Mouse (Mus musculus) thymus, adult 2 months (tissue): Measurements from ENCODE around the gene Zfx. TPM values are rescaled to one million over a fixed set of nuclear protein-coding genes. Genes with fewer than 3 reads are reported as not detected.

Source experiments
- DNase-seq: peaks from one replicate; pipeline ENCODE4 v3.0.0; 2021
- H3K27ac ChIP-seq: fragments of 200-500 bp; 2 replicates; pipeline ENCODE4 v1.5.1; 2012; ENCODE audit warnings: low read length, control low read depth; ENCODE audit not compliant: control insufficient read depth, insufficient read depth
- H3K27me3 ChIP-seq: fragments of 200-500 bp; 2 replicates; pipeline ENCODE4 v1.6.1; 2012; ENCODE audit warnings: mild to moderate bottlenecking, low read length, moderate library complexity, mixed read lengths; ENCODE audit not compliant: control insufficient read depth, insufficient read depth
- H3K36me3 ChIP-seq: fragments of 200-500 bp; 2 replicates; pipeline ENCODE4 v1.6.1; 2012; ENCODE audit warnings: mild to moderate bottlenecking, low read length, moderate library complexity; ENCODE audit not compliant: control insufficient read depth, insufficient read depth
- H3K4me1 ChIP-seq: fragments of 200-500 bp; replicated peaks from 2 replicates; pipeline ENCODE4 v1.6.1; 2012; ENCODE audit warnings: low read length; ENCODE audit not compliant: control insufficient read depth, insufficient read depth
- H3K4me3 ChIP-seq: fragments of 200-500 bp; 2 replicates; pipeline ENCODE4 v1.5.1; 2012; ENCODE audit warnings: mild to moderate bottlenecking, low read length, control low read depth, moderate library complexity; ENCODE audit not compliant: control insufficient read depth, insufficient read depth
- CTCF ChIP-seq: fragments of 200-500 bp; IDR thresholded peaks from 2 replicates; pipeline ENCODE4 v1.5.1; 2012; ENCODE audit warnings: mild to moderate bottlenecking, control low read depth, low read length, moderate library complexity, borderline replicate concordance; ENCODE audit not compliant: control insufficient read depth, poor library complexity, insufficient read depth; ENCODE audit errors: extremely low read depth
- POLR2A ChIP-seq: fragments of 200-500 bp; IDR thresholded peaks from 2 replicates; pipeline ENCODE4 v1.6.1; 2012; ENCODE audit warnings: mild to moderate bottlenecking, low read length, control low read depth, moderate library complexity; ENCODE audit not compliant: control insufficient read depth, poor library complexity, insufficient read depth; ENCODE audit errors: extremely low read depth
- WGBS: fragments of 180-500 bp; shearing (Covaris S2); methylation state at CpG from one replicate; pipeline ENCODE4 v1.1.7; 2018; 5-methylcytosine and 5-hydroxymethylcytosine counted together
- polyA plus RNA-seq: library from polyadenylated mRNA; depleted of rRNA; stranded (reverse); fragments of >200 nt; gene quantifications from 2 replicates; pipeline ENCODE4 v1.2.3, GENCODE M21; 2012

Gene Zfx
- polyA plus RNA-seq, 1 experiment: 14.9 TPM

DNA sequence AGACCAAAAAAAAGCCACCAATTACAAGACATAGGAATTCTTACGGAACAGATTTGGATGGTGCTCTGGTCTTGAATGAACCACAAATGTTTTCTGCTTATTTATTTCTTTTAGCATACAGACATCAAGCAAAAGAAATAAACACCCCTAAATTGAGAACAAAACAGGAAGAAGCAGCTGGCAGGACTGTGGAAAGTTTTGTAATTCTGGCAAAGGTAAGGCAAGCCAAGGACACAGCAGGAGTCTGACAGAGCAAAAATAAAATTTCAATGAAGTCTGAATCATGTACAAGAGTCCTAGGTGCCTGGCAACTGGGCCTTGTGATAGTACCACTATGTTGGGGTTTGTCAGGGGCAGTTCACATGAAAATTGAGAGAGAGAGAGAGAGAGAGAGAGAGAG, 14.8 kb upstream of the Zfx start:
- no peak overlapping the region for H3K27ac ChIP-seq
- H3K36me3 ChIP-seq: no peaks in the 10 kb centered on the region
- no peaks in the 10 kb centered on the region for H3K27me3 ChIP-seq
- WGBS: 97% methylated on average over 1 of the region's 1 CpGs
- H3K4me3 ChIP-seq: no peak overlapping the region
- no peak for DNase-seq
- no peak for TF ChIP-seq CTCF
- TF ChIP-seq POLR2A: no peak
- H3K4me1 ChIP-seq: no peaks in the 10 kb centered on the region

- WGBS: 74% methylated on average over 4 of the region's 4 CpGs
- H3K27ac ChIP-seq: no peak overlapping the region
- DNase-seq: no peak
- no peaks in the 10 kb centered on the region for H3K36me3 ChIP-seq
- H3K27me3 ChIP-seq: no peaks in the 10 kb centered on the region
- H3K4me3 ChIP-seq: no peak overlapping the region
- TF ChIP-seq POLR2A (no peak), CTCF (no peak)
- no peaks in the 10 kb centered on the region for H3K4me1 ChIP-seq
Observed at GRCm38 (mm10) chrX:94135084-94135483, 11.6 kb upstream of the Zfx start.

GRCm38 (mm10) chrX:94133551-94133950, 10.0 kb upstream of the Zfx start:
- 98% methylated on average over 3 of the region's 3 CpGs for WGBS
- DNase-seq: no peak
- Histone ChIP-seq H3K4me3 (no peak overlapping the region), H3K27me3 (no peaks in the 10 kb centered on the region), H3K27ac (no peak overlapping the region), H3K4me1 (no peaks in the 10 kb centered on the region), H3K36me3 (no peaks in the 10 kb centered on the region)
- TF ChIP-seq POLR2A (no peak), CTCF (no peak)

- DNase-seq: no peak
- no peaks in the 10 kb centered on the region for H3K27me3 ChIP-seq
- H3K36me3 ChIP-seq: no peaks in the 10 kb centered on the region
- no peak for TF ChIP-seq POLR2A
- TF ChIP-seq CTCF: no peak
- H3K4me3 ChIP-seq: no peak overlapping the region
- 73% methylated on average over 3 of the region's 3 CpGs for WGBS
- H3K4me1 ChIP-seq: no peaks in the 10 kb centered on the region
- H3K27ac ChIP-seq: no peak overlapping the region
Observed at GRCm38 (mm10) chrX:94132239-94132638, 8.7 kb upstream of the Zfx start.

GRCm38 (mm10) chrX:94129712-94130111, 6.2 kb upstream of the Zfx start:
- H3K4me3 ChIP-seq: no peak overlapping the region
- no peaks in the 10 kb centered on the region for H3K4me1 ChIP-seq
- TF ChIP-seq CTCF: no peak
- no peak for TF ChIP-seq POLR2A
- no peaks in the 10 kb centered on the region for H3K36me3 ChIP-seq
- H3K27me3 ChIP-seq: no peaks in the 10 kb centered on the region
- H3K27ac ChIP-seq: no peak overlapping the region
- no peak for DNase-seq
- 94% methylated on average over 4 of the region's 4 CpGs for WGBS

GRCm38 (mm10) chrX:94125950-94126349, 2.4 kb upstream of the Zfx start:
- no peak for DNase-seq
- Histone ChIP-seq H3K27me3 (no peaks in the 10 kb centered on the region), H3K27ac (no peak overlapping the region), H3K4me1 (no peaks in the 10 kb centered on the region), H3K4me3 (no peak overlapping the region), H3K36me3 (no peaks in the 10 kb centered on the region)
- WGBS: 68% methylated on average over 2 of the region's 2 CpGs
- TF ChIP-seq CTCF: no peak
- no peak for TF ChIP-seq POLR2A

DNA sequence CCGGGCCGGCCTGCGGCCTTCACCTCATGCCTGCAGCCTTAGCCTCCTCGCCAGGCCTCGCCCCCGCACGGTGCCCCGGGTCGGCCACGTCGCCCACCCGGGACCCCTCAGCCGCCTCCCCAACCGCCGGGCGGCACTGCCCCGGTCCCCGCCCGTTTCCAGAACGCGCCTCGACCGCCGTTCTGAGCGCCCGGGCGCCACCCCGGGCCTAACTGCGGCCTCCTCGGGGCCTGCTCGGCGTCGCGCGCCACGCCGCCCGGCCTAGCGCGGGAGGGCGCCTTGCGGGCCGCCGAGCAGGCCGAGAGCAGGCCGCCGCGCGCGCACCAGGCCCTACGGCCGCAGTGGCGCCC, 818 bp downstream of the Zfx start:
- under 1% methylated on average over 33 of the region's 53 CpGs for WGBS
- H3K36me3 ChIP-seq: no peaks in the 10 kb centered on the region
- TF ChIP-seq CTCF (no peak), POLR2A (no peak)
- no peak for DNase-seq
- H3K4me1 ChIP-seq: no peaks in the 10 kb centered on the region; the same call in 1 of the 2 replicates
- no peaks in the 10 kb centered on the region for H3K27me3 ChIP-seq
- peak overlapping the region; percentile 97 for H3K4me3 ChIP-seq
- peak overlapping the region; percentile 95 for H3K27ac ChIP-seq
